25 mouse cellular contexts compared by ENCODE assay signal in the genomic region with DNA sequence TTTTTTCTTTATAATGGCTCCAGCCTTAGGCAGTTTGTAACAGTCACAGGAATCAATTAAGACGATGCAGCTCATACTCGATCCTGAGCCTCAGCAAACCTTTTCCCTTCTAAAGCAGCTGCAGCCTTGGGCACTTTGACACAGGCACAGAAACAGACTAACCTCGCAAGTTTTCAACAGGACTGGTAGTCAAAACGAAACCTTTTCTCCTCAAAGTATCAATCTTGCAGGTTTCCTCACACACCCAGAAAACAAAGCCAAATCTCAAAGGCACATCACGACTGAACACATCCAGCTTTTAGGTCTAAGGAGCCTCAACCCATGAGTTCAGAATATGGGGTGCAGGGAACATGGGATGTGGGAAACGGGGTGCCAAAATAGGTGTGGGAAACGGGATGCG. TPM values are rescaled to one million over a fixed set of nuclear protein-coding genes. Genes with fewer than 3 reads are reported as not detected.
DNase-seq lines count a peak whose midpoint lies in the region; ATAC-seq and TF ChIP-seq lines count a peak whose summit lies in the region.
"Had no signal": no experiment of that assay in that cellular context is flagged by ENCODE, and none has a peak within 500 bp of the region (broad histone marks: within the 10 kb centered on the region; RNA-seq: fewer than 3 reads in every experiment).

No protein-coding gene starts in this region.

- DNase-seq in forebrain, postnatal 0 days: no peak
- no peak for DNase-seq in layer of hippocampus, adult 2 months (ENCODE audit: low spot score in 2 of 2)
- DNase-seq in layer of hippocampus, adult 9-10 months (ENCODE audit: low spot score): no peak
- DNase-seq in ES-E14 (ENCODE audit: low read depth, low spot score): no peak
- DNase-seq in induced T-regulatory cell, adult 2 months (ENCODE audit: low read depth): peak; percentile 59
- no peak for DNase-seq in thymus, postnatal 36 days
- no peak for DNase-seq in spleen, postnatal 4 days (ENCODE audit: low spot score in 2 of 2)
- DNase-seq: adrenal gland, adult 2 months; adrenal gland, postnatal 10 days; adrenal gland, postnatal 25 days; B cell, adult 2 months; cerebellum, adult 11 months; cerebellum, adult 18-20 months; cerebellum, adult 8-10 months; cerebellum, adult 9-11 months; cerebellum, postnatal 14 days; cerebellum, postnatal 36 days had no signal

- ATAC-seq in forebrain, embryonic 13.5 days: no peak
- ATAC-seq in forebrain, postnatal 0 days: no peak
- ATAC-seq: CD4-positive, CD25-positive, alpha-beta regulatory T cell, adult 4 months; forebrain, embryonic 14.5 days; forebrain, embryonic 16.5 days had no signal

- H3K27me3 ChIP-seq in forebrain, embryonic 13.5 days: peaks cover 28% of the 10 kb centered on the region; the same call in 1 of the 2 replicates
- H3K27me3 ChIP-seq in forebrain, postnatal 0 days (ENCODE audit: insufficient read depth, low read length): no peaks in the 10 kb centered on the region

- in situ Hi-C loops in ES-E14 (cut with MboI; ENCODE audit: low sequenced_read_pairs in 2 of 2, unreplicated experiment in 2 of 2): loop anchor here in 1 of 2 experiments (5.0 kb wide), 1 partner anchor 110 kb away; no protein-coding TSS in a partner anchor

- TF ChIP-seq CTCF in forebrain, postnatal 0 days (IDR thresholded peaks at IDR 0.05; ENCODE audit: low read depth): no peak
- no peak for TF ChIP-seq CTCF in layer of hippocampus, adult 2 months (conservative IDR thresholded peaks at IDR 0.05)

- WGBS in forebrain, embryonic 13.5 days: 81% methylated on average over 8 of the region's 8 CpGs
- WGBS in forebrain, postnatal 0 days: 87% methylated on average over 8 of the region's 8 CpGs

- no peak overlapping the region for H3K27ac ChIP-seq in forebrain, embryonic 13.5 days
- H3K27ac ChIP-seq in forebrain, postnatal 0 days (ENCODE audit: low read depth, low read length): no peak overlapping the region
- H3K27ac ChIP-seq in layer of hippocampus, adult 2 months: peak overlapping the region; percentile 70
- no peak overlapping the region for H3K27ac ChIP-seq in ES-E14 (ENCODE audit: insufficient read depth, low read depth, low read length, poor library complexity, severe bottlenecking)
- H3K27ac ChIP-seq: embryonic facial prominence, embryonic 10.5 days; embryonic facial prominence, embryonic 12.5 days had no signal

- H3K9ac ChIP-seq in forebrain, embryonic 13.5 days: 0 out of 2 replicates have a peak overlapping the region, but pooled peaks have one; percentile 40
- H3K9ac ChIP-seq in forebrain, postnatal 0 days: no peak overlapping the region
- 0 out of 2 replicates have a peak overlapping the region, but pooled peaks have one; percentile 14 for H3K9ac ChIP-seq in ES-E14 (ENCODE audit: insufficient read depth, low read depth, low read length, poor library complexity, severe bottlenecking)
- H3K9ac ChIP-seq: embryonic facial prominence, embryonic 12.5 days had no signal

- no peak overlapping the region for H3K4me3 ChIP-seq in forebrain, embryonic 13.5 days
- no peak overlapping the region for H3K4me3 ChIP-seq in forebrain, postnatal 0 days (ENCODE audit: low read depth, low read length)
- no peak overlapping the region for H3K4me3 ChIP-seq in layer of hippocampus, adult 2 months
- no peak overlapping the region for H3K4me3 ChIP-seq in ES-E14 (ENCODE audit: insufficient read depth in 1 of 2, low read depth in 1 of 2, low read length in 2 of 2, poor library complexity in 1 of 2, severe bottlenecking in 1 of 2)
- H3K4me3 ChIP-seq: embryonic facial prominence, embryonic 10.5 days; embryonic facial prominence, embryonic 12.5 days had no signal

- no peaks in the 10 kb centered on the region for H3K36me3 ChIP-seq in forebrain, embryonic 13.5 days (ENCODE audit: poor library complexity, severe bottlenecking)
- no peaks in the 10 kb centered on the region for H3K36me3 ChIP-seq in forebrain, postnatal 0 days (ENCODE audit: insufficient read depth)
- no peaks in the 10 kb centered on the region for H3K36me3 ChIP-seq in ES-E14 (ENCODE audit: control insufficient read depth, insufficient read depth, low read length, poor library complexity, severe bottlenecking)
- H3K36me3 ChIP-seq: embryonic facial prominence, embryonic 10.5 days; embryonic facial prominence, embryonic 12.5 days had no signal

- H3K4me1 ChIP-seq in forebrain, embryonic 13.5 days: peaks cover 29% of the 10 kb centered on the region
- peaks cover 19% of the 10 kb centered on the region for H3K4me1 ChIP-seq in forebrain, postnatal 0 days (ENCODE audit: insufficient read depth)
- peaks cover 0 to 16% of the 10 kb centered on the region in 2 experiments; a peak in 1 of 4 replicates for H3K4me1 ChIP-seq in ES-E14 (ENCODE audit: control insufficient read depth in 2 of 2, insufficient read depth in 2 of 2, low read length in 2 of 2, poor library complexity in 1 of 2)

- H3K9me3 ChIP-seq in forebrain, embryonic 13.5 days (replicated peaks): no peaks in the 10 kb centered on the region
- H3K9me3 ChIP-seq in forebrain, postnatal 0 days (ENCODE audit: low read length): no peaks in the 10 kb centered on the region
- no peaks in the 10 kb centered on the region for H3K9me3 ChIP-seq in ES-E14 (ENCODE audit: control insufficient read depth, insufficient read depth, low read depth, low read length)
- H3K9me3 ChIP-seq: embryonic facial prominence, embryonic 10.5 days; embryonic facial prominence, embryonic 12.5 days had no signal

- H3K4me2 ChIP-seq in forebrain, embryonic 13.5 days: no peak overlapping the region
- no peak overlapping the region for H3K4me2 ChIP-seq in forebrain, postnatal 0 days (ENCODE audit: low read depth)
- H3K4me2 ChIP-seq: embryonic facial prominence, embryonic 12.5 days had no signal

TF ChIP-seq in ES-E14, 5 proteins besides CTCF, POLR2A, EP300 and RAD21:
- TF ChIP-seq HCFC1 (IDR thresholded peaks at IDR 0.05; ENCODE audit: borderline replicate concordance, insufficient read depth, low read length): no peak
- TF ChIP-seq ZNF384 (IDR thresholded peaks at IDR 0.05; ENCODE audit: low read depth, low read length): no peak
- TF ChIP-seq MAFK (IDR thresholded peaks at IDR 0.05; ENCODE audit: insufficient read depth, low read depth, low read length): no peak
- TF ChIP-seq CHD2 (IDR thresholded peaks at IDR 0.05; ENCODE audit: low read depth, low read length): no peak
- no peak for TF ChIP-seq ZC3H11A (IDR thresholded peaks at IDR 0.05; ENCODE audit: borderline replicate concordance, low read depth, low read length)
TF ChIP-seq in ES-E14: peak in this region for 0.

RNA-seq across cellular contexts. Expression of a gene that starts 17.4 kb away (rescaled TPM):
- 14.8 and 17.6 TPM in 2 replicates for polyA plus RNA-seq in forebrain, embryonic 13.5 days (2015; fragmentation: Nextera tagmentation; extraction: Ambion mirVana)
- total RNA-seq in forebrain, postnatal 0 days (2014; rRNA removed): 64.5 and 91.4 TPM in 2 replicates
- polyA plus RNA-seq in forebrain, postnatal 0 days (2015; fragmentation: Nextera tagmentation; extraction: Ambion mirVana): 76.2 and 85.7 TPM in 2 replicates
- 100 to 1,000 TPM; 161 to 176 TPM for total RNA-seq in layer of hippocampus, adult 2 months (2021)
- total RNA-seq in ES-E14 (2012; rRNA removed): 0.79 and 0.94 TPM in 2 replicates

RNA-seq across cellular contexts. Expression of a gene that starts 28.1 kb away (rescaled TPM):
- 13.4 and 15.0 TPM in 2 replicates for polyA plus RNA-seq in forebrain, embryonic 13.5 days (2015; fragmentation: Nextera tagmentation; extraction: Ambion mirVana)
- total RNA-seq in forebrain, postnatal 0 days (2014; rRNA removed): 65.4 and 76.0 TPM in 2 replicates
- 66.1 and 70.2 TPM in 2 replicates for polyA plus RNA-seq in forebrain, postnatal 0 days (2015; fragmentation: Nextera tagmentation; extraction: Ambion mirVana)
- total RNA-seq in layer of hippocampus, adult 2 months (2021): 100 to 1,000 TPM in 1 of 2 experiments, 10 to 100 TPM in 1; 95.2 to 100 TPM
- 1.1 and 1.3 TPM in 2 replicates for total RNA-seq in ES-E14 (2012; rRNA removed)
- total RNA-seq: common myeloid progenitor, adult 5-6 weeks; MEL had no signal
- polyA plus RNA-seq: CD4-positive, CD25-positive, alpha-beta regulatory T cell, adult 4 months had no signal

RNA-seq across cellular contexts. Expression of a gene that starts 39.9 kb away (rescaled TPM):
- 33.4 and 37.8 TPM in 2 replicates for polyA plus RNA-seq in forebrain, embryonic 13.5 days (2015; fragmentation: Nextera tagmentation; extraction: Ambion mirVana)
- 82.1 and 104 TPM in 2 replicates for total RNA-seq in forebrain, postnatal 0 days (2014; rRNA removed)
- 43.5 and 45.2 TPM in 2 replicates for polyA plus RNA-seq in forebrain, postnatal 0 days (2015; fragmentation: Nextera tagmentation; extraction: Ambion mirVana)
- 10 to 100 TPM; 60.8 to 66.1 TPM for total RNA-seq in layer of hippocampus, adult 2 months (2021)
- 12.6 and 13.1 TPM in 2 replicates for total RNA-seq in ES-E14 (2012; rRNA removed)

Comparison
In these comparisons a context has a peak if more than half of its experiments do, and no peak if none do; other contexts are left out.
1. RNA of a gene that starts 17.4 kb away (total RNA-seq): 161 to 176 TPM in layer of hippocampus, adult 2 months and 64.5 to 91.4 TPM in forebrain, postnatal 0 days; 0.79 to 0.94 TPM in ES-E14; every median in the first group is over 10 times any median in the second.
2. RNA of a gene that starts 28.1 kb away (total RNA-seq): 95.2 to 100 TPM in layer of hippocampus, adult 2 months and 65.4 to 76.0 TPM in forebrain, postnatal 0 days; 1.1 to 1.3 TPM in ES-E14; every median in the first group is over 10 times any median in the second.